Mouse (Mus musculus): Measurements from ENCODE around the gene Ddx21. TPM values are rescaled to one million over a fixed set of nuclear protein-coding genes. Genes with fewer than 3 reads are reported as not detected.

Ddx21 gene
- polyA plus RNA-seq, 1 experiment from 2014 or later, result 41.2 TPM

GRCm38 (mm10) chr10:62541499-62541898, 60.6 kb downstream of the Ddx21 start:
- no peaks in the 10 kb centered on the region for H3K36me3 ChIP-seq (ENCODE audit: control insufficient read depth, insufficient read depth, low read length)
- no peak for ATAC-seq (replicated peaks; ENCODE audit: low FRiP score)
- DNase-seq (ENCODE audit: low spot score), result no peak
- H3K27me3 ChIP-seq (ENCODE audit: control insufficient read depth, insufficient read depth, low read length), result no peaks in the 10 kb centered on the region
- no peak overlapping the region for H3K9ac ChIP-seq (ENCODE audit: low read length)
- no peak overlapping the region for H3K4me3 ChIP-seq (ENCODE audit: low read depth, low read length)
- no peaks in the 10 kb centered on the region for H3K4me1 ChIP-seq (replicated peaks; ENCODE audit: control insufficient read depth, insufficient read depth, low read length)
- no peak overlapping the region for H3K27ac ChIP-seq (ENCODE audit: low read depth, low read length)
- no peak overlapping the region for H3K4me2 ChIP-seq (ENCODE audit: low read depth, low read length, severe bottlenecking)
- H3K9me3 ChIP-seq (ENCODE audit: control insufficient read depth, low read length), result no peaks in the 10 kb centered on the region
- 91% methylated on average over 12 of the region's 12 CpGs for WGBS

GRCm38 (mm10) chr10:62540800-62541199, 61.3 kb downstream of the Ddx21 start:
- H3K4me3 ChIP-seq (ENCODE audit: low read depth, low read length), result no peak overlapping the region
- no peak for ATAC-seq (replicated peaks; ENCODE audit: low FRiP score)
- no peak overlapping the region for H3K9ac ChIP-seq (ENCODE audit: low read length)
- H3K4me2 ChIP-seq (ENCODE audit: low read depth, low read length, severe bottlenecking), result no peak overlapping the region
- no peaks in the 10 kb centered on the region for H3K36me3 ChIP-seq (ENCODE audit: control insufficient read depth, insufficient read depth, low read length)
- no peak for DNase-seq (ENCODE audit: low spot score)
- no peaks in the 10 kb centered on the region for H3K9me3 ChIP-seq (ENCODE audit: control insufficient read depth, low read length)
- no peaks in the 10 kb centered on the region for H3K27me3 ChIP-seq (ENCODE audit: control insufficient read depth, insufficient read depth, low read length)
- H3K4me1 ChIP-seq (replicated peaks; ENCODE audit: control insufficient read depth, insufficient read depth, low read length), result no peaks in the 10 kb centered on the region
- no peak overlapping the region for H3K27ac ChIP-seq (ENCODE audit: low read depth, low read length)
- 77% methylated on average over 3 of the region's 3 CpGs for WGBS

GRCm38 (mm10) chr10:62534509-62534908, 67.6 kb downstream of the Ddx21 start:
- ATAC-seq (replicated peaks; ENCODE audit: low FRiP score), result no peak
- no peaks in the 10 kb centered on the region for H3K36me3 ChIP-seq (ENCODE audit: control insufficient read depth, insufficient read depth, low read length)
- no peaks in the 10 kb centered on the region for H3K9me3 ChIP-seq (ENCODE audit: control insufficient read depth, low read length)
- no peak for DNase-seq (ENCODE audit: low spot score)
- H3K9ac ChIP-seq (ENCODE audit: low read length), result no peak overlapping the region
- no peak overlapping the region for H3K27ac ChIP-seq (ENCODE audit: low read depth, low read length)
- H3K4me3 ChIP-seq (ENCODE audit: low read depth, low read length), result no peak overlapping the region
- no peaks in the 10 kb centered on the region for H3K4me1 ChIP-seq (replicated peaks; ENCODE audit: control insufficient read depth, insufficient read depth, low read length)
- no peaks in the 10 kb centered on the region for H3K27me3 ChIP-seq (ENCODE audit: control insufficient read depth, insufficient read depth, low read length)
- 82% methylated on average over 7 of the region's 7 CpGs for WGBS
- no peak overlapping the region for H3K4me2 ChIP-seq (ENCODE audit: low read depth, low read length, severe bottlenecking)

GRCm38 (mm10) chr10:62532832-62533231, 69.2 kb downstream of the Ddx21 start:
- H3K4me1 ChIP-seq (replicated peaks; ENCODE audit: control insufficient read depth, insufficient read depth, low read length), result no peaks in the 10 kb centered on the region
- H3K27me3 ChIP-seq (ENCODE audit: control insufficient read depth, insufficient read depth, low read length), result no peaks in the 10 kb centered on the region
- DNase-seq (ENCODE audit: low spot score) (no peak), ATAC-seq (replicated peaks; ENCODE audit: low FRiP score) (no peak)
- no peaks in the 10 kb centered on the region for H3K36me3 ChIP-seq (ENCODE audit: control insufficient read depth, insufficient read depth, low read length)
- no peak overlapping the region for H3K9ac ChIP-seq (ENCODE audit: low read length)
- H3K4me2 ChIP-seq (ENCODE audit: low read depth, low read length, severe bottlenecking), result no peak overlapping the region
- no peaks in the 10 kb centered on the region for H3K9me3 ChIP-seq (ENCODE audit: control insufficient read depth, low read length)
- no peak overlapping the region for H3K4me3 ChIP-seq (ENCODE audit: low read depth, low read length)
- H3K27ac ChIP-seq (ENCODE audit: low read depth, low read length), result no peak overlapping the region
- WGBS, result 54% methylated on average over 2 of the region's 2 CpGs

Other genes starting within 250 kb of the Ddx21 start
- 25.9 and 28.2 TPM in 2 replicates for gene Hk1, start 222.4 kb downstream of the Ddx21 start, polyA plus RNA-seq (2014; fragmentation: Nextera tagmentation; extraction: Ambion mirVana)
- gene Hkdc1, start 179.8 kb downstream of the Ddx21 start, polyA plus RNA-seq (2014; fragmentation: Nextera tagmentation; extraction: Ambion mirVana), result 0.25 TPM in 1 of 2 replicates, not detected in the other
- gene 4930507D05Rik, start 152.8 kb downstream of the Ddx21 start, polyA plus RNA-seq (2014; fragmentation: Nextera tagmentation; extraction: Ambion mirVana), result 0.35 and 0.87 TPM in 2 replicates
- 31.2 and 33.5 TPM in 2 replicates for gene Supv3l1, start 152.5 kb downstream of the Ddx21 start, polyA plus RNA-seq (2014; fragmentation: Nextera tagmentation; extraction: Ambion mirVana)
- 94.8 and 110 TPM in 2 replicates for gene Vps26a, start 115.5 kb downstream of the Ddx21 start, polyA plus RNA-seq (2014; fragmentation: Nextera tagmentation; extraction: Ambion mirVana)
- 3.3 and 5.4 TPM in 2 replicates for gene Srgn, start 74.8 kb downstream of the Ddx21 start, polyA plus RNA-seq (2014; fragmentation: Nextera tagmentation; extraction: Ambion mirVana)
- gene Kif1bp, start 23.8 kb downstream of the Ddx21 start, polyA plus RNA-seq (2014; fragmentation: Nextera tagmentation; extraction: Ambion mirVana), result 50.5 and 57.9 TPM in 2 replicates
- 122 and 134 TPM in 2 replicates for gene Ddx50, start 48.9 kb upstream of the Ddx21 start, polyA plus RNA-seq (2014; fragmentation: Nextera tagmentation; extraction: Ambion mirVana)
- gene Stox1, start 123.8 kb upstream of the Ddx21 start, polyA plus RNA-seq (2014; fragmentation: Nextera tagmentation; extraction: Ambion mirVana), result 3.7 and 4.4 TPM in 2 replicates
- gene Ccar1, start 190.0 kb upstream of the Ddx21 start, polyA plus RNA-seq (2014; fragmentation: Nextera tagmentation; extraction: Ambion mirVana), result 179 and 186 TPM in 2 replicates

Data from forebrain, embryonic 11.5 days (tissue).